Mouse (Mus musculus): Measurements from ENCODE around the gene Apom.
A peak's percentile ranks its signal among the peaks of the same experiment; 100 is the strongest.
"Not testable (repeated sequence)": the region's sequence is repeated elsewhere in the genome, so short reads cannot be mapped to it uniquely, and the experiment has no call there.

Apom gene

DNA sequence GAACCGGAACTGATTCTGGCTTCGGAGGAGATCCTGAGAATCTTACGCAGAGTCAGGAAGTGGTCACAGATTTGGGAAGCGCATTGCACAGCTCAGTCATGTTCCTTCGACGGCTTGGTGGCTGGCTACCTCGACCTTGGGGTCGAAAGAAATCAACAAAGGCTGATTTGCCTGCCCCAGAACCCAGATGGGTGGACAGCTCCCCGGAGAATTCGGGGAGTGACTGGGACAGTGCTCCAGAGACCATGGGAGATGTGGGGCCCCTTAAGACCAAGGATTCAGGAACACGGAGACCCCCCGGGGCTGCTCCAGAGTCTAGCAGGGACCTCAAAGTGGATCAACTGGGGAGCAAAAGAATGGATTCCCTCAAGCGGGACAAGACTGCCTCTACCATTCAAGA lies 4.8 kb downstream of the Apom start:
- DNase-seq (ENCODE audit: extremely low spot score) = no peak

DNA sequence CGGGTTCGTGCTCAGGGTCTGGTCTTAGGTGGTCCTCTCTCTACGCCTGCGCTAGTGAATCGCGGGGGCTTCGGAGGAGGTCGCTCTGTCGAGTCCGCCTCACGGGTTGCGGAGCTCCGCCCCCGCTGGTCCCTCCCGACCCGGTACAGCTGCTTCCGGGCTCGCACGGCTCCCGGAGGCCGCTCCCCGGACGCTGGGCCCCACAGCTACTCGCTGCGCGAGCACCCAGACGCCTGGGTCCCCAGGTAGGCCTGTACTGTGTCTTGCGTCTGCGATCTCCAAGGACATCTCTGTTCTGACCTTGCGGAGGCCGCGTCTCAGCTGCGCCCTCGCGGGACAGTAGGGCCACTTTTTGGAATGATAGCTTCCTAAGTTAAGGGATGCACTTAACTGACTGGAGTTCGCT lies 5.6 kb downstream of the Apom start, which contains the start of gene D17H6S53E:
D17H6S53E (plus strand) TSS at position 168 of the 406 bp plus-strand sequence.
- peak; percentile 80 for DNase-seq (ENCODE audit: extremely low spot score)

DNA sequence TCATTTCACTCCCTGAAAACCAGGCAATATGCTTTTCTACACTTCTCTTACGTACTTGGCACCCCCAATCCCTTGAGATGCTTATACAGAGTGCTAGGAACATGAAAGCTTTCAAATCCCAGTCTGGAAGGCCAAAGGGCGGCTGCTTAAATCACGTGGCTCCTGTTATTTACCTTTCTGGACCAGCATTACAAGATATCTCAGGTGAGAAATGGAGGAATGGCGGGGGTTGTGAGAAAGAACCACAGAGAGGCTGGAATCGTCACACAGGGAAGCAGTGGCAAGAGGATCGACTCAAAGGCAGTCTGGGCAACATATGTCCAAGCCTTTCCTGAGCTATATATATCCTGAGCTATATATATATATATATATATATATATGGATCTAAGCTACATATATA lies 6.3 kb downstream of the Apom start:
- no peak for DNase-seq (ENCODE audit: extremely low spot score)

DNA sequence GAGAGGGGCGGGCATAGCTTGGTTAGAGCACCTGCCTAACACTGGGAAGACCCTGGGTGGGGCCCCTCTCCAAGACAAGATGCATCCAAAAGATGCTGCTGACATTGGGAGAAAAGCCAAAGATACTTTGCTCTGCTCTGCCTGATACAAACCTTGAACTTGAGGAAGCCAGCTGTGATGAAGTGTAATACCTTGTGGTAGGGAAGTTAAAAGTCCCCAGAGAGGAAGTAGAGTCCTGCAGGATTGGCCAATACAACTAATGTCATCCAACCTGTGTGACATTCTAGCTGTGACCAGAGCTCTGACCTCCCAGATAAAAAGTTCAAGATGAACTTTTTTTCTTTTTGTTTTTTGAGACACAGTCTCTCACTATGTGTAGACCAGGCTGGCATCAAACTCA lies 6.8 kb downstream of the Apom start:
- no peak for DNase-seq (ENCODE audit: extremely low spot score)

DNA sequence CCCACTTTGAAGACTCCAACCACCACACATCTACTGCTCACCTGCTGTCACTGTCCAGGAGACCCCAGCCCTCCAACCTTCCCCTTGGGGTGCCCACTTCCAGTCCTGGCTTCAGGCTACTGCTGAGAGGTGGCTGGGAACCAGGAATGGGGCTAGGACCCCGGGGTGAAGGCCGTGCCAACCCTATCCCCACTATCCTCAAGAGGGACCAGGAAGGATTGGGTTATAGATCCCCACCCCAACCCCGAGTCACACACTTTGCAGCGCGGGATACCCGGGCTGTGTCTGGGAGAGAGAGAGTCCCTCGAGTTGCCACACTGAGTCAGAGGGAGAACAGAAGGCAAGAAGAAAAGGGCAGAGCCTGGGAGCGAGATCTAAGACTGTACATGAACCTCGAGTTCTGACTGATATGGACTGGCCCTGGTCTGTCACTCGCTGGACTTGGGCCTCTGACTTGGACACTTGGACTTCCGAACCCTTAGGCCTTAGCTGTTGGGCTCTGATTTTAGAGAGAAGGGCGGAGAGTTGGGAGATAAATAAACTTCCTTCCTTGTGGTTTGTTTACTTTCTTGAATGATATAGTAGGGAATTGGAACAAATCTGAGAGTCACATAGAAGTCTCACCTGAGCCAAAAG lies 7.5 kb downstream of the Apom start:
- DNase-seq (ENCODE audit: extremely low spot score) = not testable (repeated sequence)

DNA sequence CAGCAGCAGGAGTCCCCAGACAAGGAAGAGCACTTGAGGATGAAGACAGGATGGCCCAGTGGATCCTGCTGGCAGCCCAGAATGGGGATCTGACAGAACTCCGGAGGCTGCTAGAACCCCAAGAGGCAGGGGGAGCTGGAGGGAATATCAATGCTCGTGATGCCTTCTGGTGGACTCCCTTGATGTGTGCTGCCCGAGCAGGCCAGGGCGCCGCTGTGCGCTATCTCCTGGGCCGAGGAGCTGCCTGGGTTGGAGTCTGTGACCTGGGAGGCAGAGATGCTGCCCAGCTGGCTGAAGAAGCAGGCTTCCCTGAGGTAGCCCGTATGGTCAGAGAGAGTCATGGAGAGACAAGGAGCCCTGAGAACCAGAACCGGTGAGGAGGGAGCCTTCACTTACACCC lies 8.6 kb downstream of the Apom start:
- DNase-seq (ENCODE audit: extremely low spot score) = not testable (repeated sequence)

DNA sequence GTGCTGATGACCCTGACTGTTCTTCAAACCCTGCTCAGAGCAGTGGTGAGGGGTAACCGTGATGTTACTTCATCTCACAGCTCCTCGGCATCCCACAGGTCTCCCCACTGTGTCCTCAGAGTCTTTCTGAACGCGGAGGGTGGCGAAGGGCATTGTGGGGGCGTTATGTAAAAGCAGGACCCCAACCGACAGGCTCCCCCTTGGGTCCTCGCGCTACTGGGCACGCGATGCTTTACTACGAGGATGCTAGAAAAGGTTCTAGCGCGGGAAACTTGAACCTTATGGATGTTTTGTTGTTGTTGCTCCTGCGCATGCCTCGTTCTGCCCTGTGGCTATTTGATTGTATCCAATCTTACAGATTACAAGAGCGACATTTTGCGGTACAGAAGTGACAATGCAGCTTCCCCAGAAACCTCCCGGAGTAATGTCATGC lies 10.0 kb downstream of the Apom start, which contains the start of gene Csnk2b:
Csnk2b (minus strand) TSS at position 183 of the 433 bp plus-strand sequence.
- DNase-seq (ENCODE audit: extremely low spot score) = no peak

DNA sequence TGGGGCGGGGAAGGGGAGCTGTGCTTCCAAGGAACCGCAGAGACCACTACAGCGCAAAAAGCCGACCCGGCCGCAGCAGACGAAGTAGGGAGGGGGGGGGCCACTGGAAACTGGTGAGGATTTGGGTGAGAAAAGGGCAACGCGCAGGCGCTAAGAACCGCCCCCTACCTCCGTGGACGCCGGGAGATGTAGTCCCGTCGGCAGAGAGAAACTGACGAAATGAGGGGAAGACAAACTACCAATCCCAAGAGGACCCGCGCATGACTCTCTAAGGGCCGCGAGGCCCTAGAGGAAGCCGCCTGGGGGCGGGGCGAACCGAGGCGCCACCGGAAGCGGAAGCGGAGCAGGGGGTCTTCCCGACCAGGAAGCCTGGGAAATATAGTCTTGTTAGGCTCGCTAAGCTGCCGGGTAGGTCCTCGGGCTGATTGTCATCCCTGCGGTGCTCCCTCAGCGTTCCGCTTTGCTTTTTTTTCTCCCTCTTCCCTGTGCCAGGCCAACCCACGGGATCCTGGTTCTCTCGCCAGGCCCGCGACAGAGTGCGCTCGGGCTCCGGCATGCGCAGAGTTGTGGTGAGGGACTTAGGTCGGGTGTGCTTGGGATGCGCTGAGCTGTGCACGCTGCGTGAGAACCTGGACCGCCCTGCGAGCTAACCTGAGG lies 10.6 kb downstream of the Apom start, which contains the start of gene Gpank1:
Gpank1 (plus strand) TSS at position 313 of the 657 bp plus-strand sequence.
- peak; percentile 97 for DNase-seq (ENCODE audit: extremely low spot score)

DNA sequence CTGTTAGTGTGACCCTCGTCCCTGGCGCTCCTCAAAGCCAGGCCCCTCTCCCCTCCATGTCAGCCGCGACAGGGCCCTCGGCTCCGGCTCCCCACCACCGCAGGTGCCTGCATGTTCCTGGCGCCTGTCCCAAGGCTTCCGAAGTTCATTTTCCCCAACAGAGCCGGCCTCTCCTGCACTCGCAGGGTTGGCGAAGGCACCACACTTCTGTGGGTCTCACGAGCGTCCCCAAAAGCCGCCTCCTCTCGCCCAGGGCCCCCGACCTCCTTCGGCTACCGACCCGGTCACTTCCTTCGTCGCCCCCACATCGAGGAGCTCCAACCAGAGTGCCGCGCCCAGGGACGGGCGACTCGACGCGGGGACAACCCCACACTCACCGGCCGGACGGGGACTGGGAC lies 11.1 kb downstream of the Apom start:
- DNase-seq (ENCODE audit: extremely low spot score) = no peak

DNA sequence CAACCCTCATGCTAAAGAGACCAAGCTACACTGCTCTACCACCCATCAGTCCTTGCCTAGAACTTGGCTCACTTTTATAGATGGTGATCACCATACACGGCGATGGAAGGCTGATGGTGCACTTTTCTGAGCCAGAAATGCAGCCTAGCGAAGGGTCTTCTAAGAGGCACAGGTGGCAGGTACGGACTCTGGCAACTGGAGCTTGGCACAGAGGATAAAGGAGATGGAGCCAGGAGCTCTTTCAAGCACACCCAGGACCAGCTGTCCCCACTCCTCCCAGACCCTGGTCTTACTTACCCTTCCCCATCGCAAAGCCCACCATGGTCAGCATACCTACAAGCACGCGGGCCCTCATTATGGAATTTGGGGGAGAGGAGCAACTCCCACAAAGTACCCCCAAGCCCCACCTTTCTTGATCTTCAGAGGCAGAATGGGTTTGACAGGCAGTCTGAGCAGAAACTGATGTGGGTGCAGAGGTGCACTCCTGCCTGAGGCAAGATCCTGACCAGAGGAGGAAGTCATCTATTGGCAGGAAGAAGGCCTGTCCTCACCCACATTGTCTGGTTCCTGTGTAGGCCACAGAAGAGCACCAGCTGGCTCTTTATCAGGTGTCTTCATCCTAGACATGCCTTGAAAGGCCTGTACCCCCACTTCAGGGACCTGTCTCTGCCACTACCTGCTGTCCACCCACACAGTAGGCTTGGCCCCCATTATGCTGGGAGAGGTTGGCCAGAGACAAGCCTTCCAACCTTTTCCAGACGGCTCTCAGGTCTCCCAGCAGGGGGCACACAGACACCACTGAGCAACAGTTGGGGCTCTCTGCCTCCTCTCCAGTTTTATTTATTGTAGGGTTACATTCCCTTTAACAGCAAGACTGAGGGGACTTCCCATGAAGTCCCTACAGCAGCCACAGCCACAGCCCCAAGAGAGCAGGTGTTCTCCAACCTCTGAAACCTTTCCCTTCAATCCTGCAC lies 16.5 kb downstream of the Apom start, which contains the start of gene Ly6g5b:
Ly6g5b (minus strand) TSS at position 383 of the 974 bp plus-strand sequence.
- no peak for DNase-seq (ENCODE audit: extremely low spot score)

DNA sequence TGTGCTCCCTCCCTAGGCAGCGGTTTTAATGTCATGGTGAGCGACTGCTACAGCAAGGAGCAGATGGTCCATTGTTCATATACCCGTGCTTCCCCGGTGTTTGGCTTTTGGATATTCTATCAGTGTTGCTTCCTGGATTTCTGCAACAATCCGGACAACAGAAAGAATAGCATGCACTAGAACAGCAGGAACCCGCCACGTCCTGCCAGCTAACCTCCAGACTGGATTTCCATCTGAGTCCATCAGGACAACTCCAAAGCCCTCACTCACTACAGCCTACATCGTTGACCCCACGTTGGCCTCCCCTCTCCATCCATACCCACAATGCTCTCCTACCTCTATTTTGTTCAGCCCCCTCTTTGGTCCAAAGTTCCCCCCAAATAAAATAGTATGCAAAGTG lies 20.1 kb downstream of the Apom start:
- DNase-seq (ENCODE audit: extremely low spot score) = no peak

DNA sequence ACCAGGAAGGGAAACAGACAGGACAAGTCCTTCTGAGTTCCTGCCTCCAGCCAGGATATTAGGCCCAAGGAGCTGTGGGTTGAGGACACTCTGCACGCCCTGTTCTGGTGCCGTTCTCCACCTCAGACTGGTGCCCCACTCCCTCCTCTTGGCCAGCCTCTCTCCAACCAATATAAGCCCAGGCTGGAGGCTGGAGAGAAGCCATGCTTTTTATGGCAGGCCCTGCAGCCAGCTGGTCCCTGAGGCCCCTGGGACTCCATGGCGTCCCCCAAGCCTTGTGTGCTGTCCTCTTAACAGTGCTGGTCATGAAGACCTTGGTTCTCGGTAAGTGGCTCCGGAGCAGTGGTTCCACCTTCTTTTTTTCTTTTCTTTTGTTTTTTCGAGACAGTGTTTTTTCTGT lies 23.8 kb downstream of the Apom start, which contains the start of gene Ly6g5c:
Ly6g5c (plus strand) TSS at position 183 of the 400 bp plus-strand sequence.
- DNase-seq (ENCODE audit: extremely low spot score) = no peak

DNA sequence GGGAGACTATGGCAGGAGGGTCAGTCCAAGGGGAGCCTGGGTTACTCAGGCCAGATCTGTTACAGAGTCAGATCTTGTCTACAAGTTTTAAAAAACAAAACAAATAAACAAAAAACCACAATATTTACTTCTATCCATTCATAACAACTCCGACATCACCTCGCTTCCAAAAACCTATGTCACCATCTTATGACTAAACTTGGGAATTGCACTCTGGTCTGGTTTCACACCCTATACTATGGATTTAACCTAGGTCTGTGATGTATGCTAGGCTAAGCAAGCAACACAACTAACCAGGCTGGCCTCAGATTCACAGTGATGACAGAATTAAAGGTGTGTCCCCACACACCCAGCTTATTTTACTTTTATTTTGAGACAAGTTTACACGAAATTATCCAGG lies 25.3 kb downstream of the Apom start:
- DNase-seq (ENCODE audit: extremely low spot score) = no peak

DNA sequence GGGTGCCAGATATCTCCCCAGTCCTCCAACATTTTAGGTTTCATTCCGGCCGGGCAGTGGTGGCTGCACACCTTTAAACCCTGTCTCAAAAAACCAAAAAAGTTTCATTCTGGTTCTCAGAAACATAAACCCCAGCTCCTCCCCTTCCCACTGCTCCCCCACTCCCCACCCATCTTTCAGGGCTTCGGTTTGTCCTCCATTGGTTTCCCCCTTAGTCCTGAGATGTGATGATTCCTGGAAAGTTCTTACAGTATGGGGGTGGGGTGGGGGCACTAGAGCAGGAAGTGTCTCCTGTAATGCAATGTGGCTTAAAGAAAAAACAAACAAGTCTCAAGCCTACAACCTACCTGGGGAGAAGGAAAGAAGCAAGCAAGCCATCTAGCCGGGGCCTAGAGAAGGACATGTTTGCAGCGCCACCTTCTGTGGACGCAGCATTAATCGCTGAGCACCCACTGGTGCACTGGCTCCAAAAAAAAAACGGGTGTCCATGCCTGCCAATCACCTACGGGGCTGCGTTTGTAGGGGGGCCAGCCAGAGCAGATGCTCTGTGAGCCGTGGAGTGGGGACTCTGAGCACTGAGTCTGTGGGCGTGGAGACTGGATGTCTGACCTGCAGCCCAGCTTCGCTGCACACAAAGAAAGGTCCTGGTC lies 26.0 kb downstream of the Apom start:
- peak; percentile 23 for DNase-seq (ENCODE audit: extremely low spot score)

DNA sequence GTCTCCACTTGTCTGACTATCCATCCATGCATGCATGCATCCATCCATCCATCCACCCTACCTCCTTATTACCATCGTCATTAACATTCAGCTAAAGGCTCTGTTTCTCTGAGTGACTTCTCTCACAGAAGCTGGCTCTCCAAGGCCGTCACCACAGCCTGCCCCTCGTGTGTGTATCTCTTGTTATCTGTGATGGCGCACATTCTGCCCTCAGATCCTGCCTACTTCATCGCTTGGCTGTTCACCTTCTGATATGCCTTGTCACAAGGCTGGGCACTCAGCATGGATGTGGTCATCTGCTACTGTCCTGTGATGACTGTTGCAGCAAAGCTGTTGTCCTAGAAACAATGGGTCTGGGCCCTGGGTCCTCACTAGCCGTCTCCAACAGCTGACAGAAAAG lies 27.1 kb downstream of the Apom start:
- no peak for DNase-seq (ENCODE audit: extremely low spot score)

DNA sequence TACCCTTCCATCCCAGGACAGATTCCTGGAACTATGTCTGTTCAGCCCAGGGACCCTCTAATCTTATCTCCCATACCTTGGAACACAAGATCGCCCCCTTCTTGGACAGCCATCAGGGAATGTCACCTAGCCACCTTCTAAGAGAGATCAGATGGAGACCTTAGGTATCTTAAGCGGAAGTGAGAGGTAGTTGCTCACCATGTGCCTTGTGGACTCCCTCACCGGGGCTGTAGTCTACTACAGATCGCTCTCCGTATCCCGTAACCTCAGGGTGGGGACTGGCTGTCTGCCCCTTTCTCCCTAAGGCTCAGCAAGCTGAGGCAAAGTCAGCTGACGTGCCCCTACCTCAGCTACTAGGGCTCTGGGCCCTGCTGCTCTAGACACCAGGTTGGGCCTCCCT lies 27.8 kb downstream of the Apom start:
- DNase-seq (ENCODE audit: extremely low spot score) = no peak

DNA sequence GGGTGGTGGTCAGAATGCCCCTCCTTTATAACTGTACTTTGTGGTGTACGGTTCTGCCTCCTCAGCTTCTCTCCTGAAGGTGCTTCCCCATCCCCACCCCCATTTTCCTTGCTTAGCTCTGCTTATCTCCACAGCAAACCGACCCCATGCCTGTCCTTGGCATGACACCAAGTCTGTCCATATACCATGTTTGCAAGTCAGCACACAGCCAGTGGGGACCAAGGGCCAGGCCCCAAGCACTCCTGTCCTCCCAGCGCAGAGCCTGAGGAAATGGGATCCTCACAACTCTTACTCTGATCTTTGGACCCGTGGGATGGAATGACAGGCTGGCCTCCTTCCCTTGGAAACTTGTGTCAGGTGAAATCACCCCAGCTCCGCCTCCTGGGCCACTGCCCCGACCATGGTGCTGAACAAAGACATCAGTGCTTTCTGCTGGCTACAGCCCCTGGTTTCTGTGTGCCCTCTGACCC lies 28.6 kb downstream of the Apom start:
- DNase-seq (ENCODE audit: extremely low spot score) = no peak

DNA sequence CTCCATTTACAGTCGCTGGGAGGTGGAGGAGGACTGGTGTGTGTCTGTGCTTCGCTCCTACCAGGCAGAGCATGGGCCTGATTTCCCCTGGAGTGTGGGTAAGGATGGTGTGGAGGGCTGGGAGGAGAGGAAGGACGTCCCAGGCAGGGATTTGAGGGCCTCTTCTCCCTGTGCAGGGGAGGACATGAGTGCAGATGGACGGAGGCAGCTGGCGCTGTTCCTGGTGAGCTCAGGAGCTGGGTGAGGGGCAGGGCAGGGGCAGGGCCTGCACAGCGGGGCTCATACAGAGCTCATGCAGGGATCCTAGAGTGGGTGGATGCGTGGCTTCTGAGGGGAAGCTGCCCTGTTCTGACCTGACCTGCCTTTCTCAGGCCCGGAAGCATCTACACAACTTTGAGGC lies 29.6 kb downstream of the Apom start:
- no peak for DNase-seq (ENCODE audit: extremely low spot score)

DNA sequence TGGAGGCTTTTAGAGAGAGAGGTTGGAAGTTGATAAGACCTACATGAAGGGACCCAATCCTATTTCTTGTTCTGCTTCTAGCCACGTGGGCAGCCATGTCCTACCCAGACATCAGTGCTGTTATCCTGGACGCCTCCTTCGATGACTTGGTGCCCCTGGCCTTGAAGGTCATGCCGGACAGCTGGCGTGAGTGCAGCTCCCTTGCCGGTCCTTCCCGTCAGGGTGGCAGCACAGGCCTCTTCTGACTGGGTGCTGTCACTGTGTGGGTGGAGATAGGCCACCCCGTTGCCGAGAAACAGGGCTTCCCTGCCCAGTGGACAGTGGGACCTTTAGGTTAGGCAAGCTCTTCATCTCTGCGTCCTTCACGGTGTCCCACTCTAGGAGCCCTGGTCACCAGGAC lies 30.7 kb downstream of the Apom start:
- no peak for DNase-seq (ENCODE audit: extremely low spot score)

DNA sequence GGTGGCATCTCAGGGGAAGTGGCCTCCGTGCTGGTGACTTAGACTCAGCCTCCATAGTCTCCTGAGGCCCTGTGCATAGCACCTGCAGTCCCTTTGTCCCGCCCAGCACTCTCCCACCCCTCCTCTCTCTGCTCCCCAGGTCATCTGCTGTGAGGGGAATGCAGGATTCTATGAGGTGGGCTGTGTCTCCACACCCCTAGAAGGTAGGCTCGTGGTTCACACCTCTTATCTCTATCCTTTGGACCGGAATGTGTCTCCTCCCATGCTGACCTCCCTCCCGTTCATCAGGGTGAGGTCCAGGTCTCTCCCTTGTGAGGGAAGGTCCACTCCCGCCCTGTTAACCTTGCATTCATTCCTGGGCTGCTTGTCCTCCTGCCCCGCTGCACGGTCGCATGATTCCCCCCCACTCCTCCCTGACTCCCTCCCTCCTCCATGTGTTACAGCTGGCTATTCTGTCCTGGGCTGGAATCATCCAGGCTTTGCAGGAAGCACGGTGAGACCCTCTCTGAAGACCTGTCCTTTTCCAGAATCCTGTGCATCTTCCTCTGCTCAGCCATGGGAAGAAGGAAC lies 31.6 kb downstream of the Apom start:
- DNase-seq (ENCODE audit: extremely low spot score) = no peak

DNA sequence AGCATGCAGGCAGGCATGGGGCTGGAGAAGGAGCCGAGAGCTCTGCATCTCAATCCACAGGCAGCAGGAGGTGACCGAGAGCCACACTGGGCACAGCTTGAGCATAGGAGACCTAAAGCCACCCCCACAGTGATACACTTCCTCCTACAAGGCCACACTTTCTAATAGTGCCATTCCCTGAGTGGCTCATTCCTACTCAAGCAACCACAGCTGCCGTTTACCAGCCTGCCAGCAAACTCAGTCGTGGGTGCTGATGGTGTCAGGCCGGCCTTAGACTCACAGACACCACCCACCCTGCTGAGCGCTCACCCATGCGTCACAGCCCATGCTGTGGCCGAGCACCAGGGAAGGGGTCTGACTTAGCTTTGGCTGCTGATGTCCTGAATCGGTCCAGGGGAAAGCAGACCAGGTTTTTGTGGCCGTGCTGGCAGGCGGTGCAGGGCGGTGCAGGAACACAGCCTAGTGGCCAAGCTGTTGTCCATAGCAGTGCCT lies 34.6 kb downstream of the Apom start:
- no peak for DNase-seq (ENCODE audit: extremely low spot score)

All from embryo, embryonic 9.5 days (tissue).